Mouse (Mus musculus) midbrain, embryonic 14.5 days (tissue): ENCODE measurements at regions not wholly inside any gene's neighbourhood (a gene's known extent, or its start where the extent isn't known, plus 50 kb on each side); places are given as distances from the start of the nearest gene placed in this dataset.

Experiments
- ATAC-seq: fragments of 200-750 bp; cut with Nextera tagmentation; 2 replicates; pipeline ENCODE4 v1.8.0; 2017; ENCODE audit warnings: moderate number of reproducible peaks, moderate library complexity; ENCODE audit not compliant: low FRiP score, low TSS enrichment
- DNase-seq: peaks from one replicate; pipeline ENCODE4 v3.0.0-alpha.2; 2015
- H3K27ac ChIP-seq: fragments of 300-500 bp; sonication (generic); replicated peaks from 2 replicates; pipeline ENCODE4 v1.5.1; 2014; ENCODE audit warnings: mild to moderate bottlenecking, low read depth, low read length, moderate library complexity
- H3K27me3 ChIP-seq: fragments of 300-500 bp; sonication (generic); 2 replicates; pipeline ENCODE4 v1.6.1; 2014; ENCODE audit warnings: low read length, control low read depth, mixed read lengths; ENCODE audit not compliant: control insufficient read depth, insufficient read depth
- H3K36me3 ChIP-seq: fragments of 300-500 bp; sonication (generic); 2 replicates; pipeline ENCODE4 v1.6.1; 2014; ENCODE audit warnings: low read length, control low read depth; ENCODE audit not compliant: control insufficient read depth, insufficient read depth
- H3K4me1 ChIP-seq: fragments of 300-500 bp; sonication (generic); 2 replicates; pipeline ENCODE4 v1.6.1; 2014; ENCODE audit warnings: mild to moderate bottlenecking, antibody characterized with exemption, low read length, control low read depth; ENCODE audit not compliant: control insufficient read depth, insufficient read depth
- H3K4me2 ChIP-seq: fragments of 300-500 bp; sonication (generic); 2 replicates; pipeline ENCODE4 v1.6.1; 2014; ENCODE audit warnings: mild to moderate bottlenecking, low read length, moderate library complexity
- H3K4me3 ChIP-seq: fragments of 300-500 bp; sonication (generic); replicated peaks from 2 replicates; pipeline ENCODE4 v1.5.1; 2014; ENCODE audit warnings: low read depth, low read length
- H3K9ac ChIP-seq: fragments of 300-500 bp; sonication (generic); replicated peaks from 2 replicates; pipeline ENCODE4 v1.6.1; 2014; ENCODE audit warnings: mild to moderate bottlenecking, low read length, moderate library complexity
- H3K9me3 ChIP-seq: fragments of 300-500 bp; sonication (generic); 2 replicates; pipeline ENCODE4 v1.6.1; 2016; ENCODE audit warnings: low read length, control low read depth, mixed read lengths; ENCODE audit not compliant: control insufficient read depth
- WGBS: fragments of 180-500 bp; shearing (Covaris S2); extraction: QIAGEN DNeasy Blood & Tissue Kit; methylation state at CpG from one replicate; pipeline ENCODE4 v1.1.7; 2014; 5-methylcytosine and 5-hydroxymethylcytosine counted together

DNA sequence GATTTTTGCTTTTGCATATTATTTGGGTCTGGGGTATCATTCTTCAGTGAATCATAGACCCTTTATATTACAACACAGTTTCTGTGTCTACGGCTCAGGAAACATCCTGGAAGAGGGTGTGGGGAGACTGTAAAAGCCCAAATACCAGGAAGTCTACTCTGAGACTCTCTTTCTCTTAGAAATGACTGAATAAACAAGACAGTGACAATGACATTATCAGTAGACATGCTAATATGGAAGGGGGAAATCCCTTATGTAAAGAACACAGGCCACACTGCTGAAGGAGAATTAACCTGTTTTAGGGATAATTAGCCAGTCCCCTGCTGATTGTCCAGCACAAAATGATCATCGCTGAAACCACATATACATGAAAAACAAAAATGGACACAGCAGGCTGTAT, 88.5 kb upstream of the Rgs1 start:
- no peaks in the 10 kb centered on the region for H3K4me1 ChIP-seq
- no peaks in the 10 kb centered on the region for H3K36me3 ChIP-seq
- 87% methylated on average over 2 of the region's 2 CpGs for WGBS
- ATAC-seq = no peak
- H3K9me3 ChIP-seq = no peaks in the 10 kb centered on the region
- H3K9ac ChIP-seq = no peak overlapping the region
- H3K27me3 ChIP-seq = no peaks in the 10 kb centered on the region
- no peak for DNase-seq
- no peak overlapping the region for H3K4me3 ChIP-seq
- H3K27ac ChIP-seq = no peak overlapping the region
- no peak overlapping the region for H3K4me2 ChIP-seq

DNA sequence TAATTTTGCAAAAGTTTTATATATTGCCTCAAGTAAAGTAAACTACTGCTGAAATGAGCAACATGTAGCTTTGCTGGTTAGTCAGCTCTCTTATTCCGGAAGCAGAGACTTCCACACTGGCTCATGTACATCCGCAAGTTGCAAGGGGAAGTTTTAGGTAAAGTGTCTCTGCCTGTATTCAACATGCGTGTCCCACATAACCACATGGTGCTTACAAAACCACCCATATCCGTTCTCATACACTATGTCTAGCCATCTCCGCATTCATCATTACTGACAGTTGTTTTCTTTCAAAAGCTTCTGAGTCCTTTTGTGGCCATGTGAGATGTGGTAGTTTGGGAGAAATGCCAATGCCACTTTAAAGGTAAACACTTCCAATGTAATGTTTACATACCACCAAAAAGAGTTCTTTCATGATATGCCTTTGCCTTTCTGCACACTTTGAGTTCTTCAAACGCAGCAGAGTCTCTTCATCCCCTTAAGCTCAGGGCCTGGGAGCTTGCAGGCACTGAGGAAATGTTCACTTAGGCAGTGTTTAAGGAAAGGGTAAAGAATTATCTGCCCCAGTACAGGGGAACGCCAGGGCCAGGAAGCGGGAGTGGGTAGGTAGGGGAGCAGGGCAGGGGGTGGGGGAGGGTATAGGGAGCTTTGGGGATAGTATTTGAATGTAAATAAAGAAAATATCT, 81.5 kb upstream of the Rgs1 start:
- Histone ChIP-seq H3K27me3 (no peaks in the 10 kb centered on the region), H3K4me1 (no peaks in the 10 kb centered on the region), H3K4me3 (no peak overlapping the region), H3K9ac (no peak overlapping the region), H3K4me2 (no peak overlapping the region), H3K27ac (no peak overlapping the region), H3K36me3 (no peaks in the 10 kb centered on the region), H3K9me3 (no peaks in the 10 kb centered on the region)
- ATAC-seq (no peak), DNase-seq (no peak)
- 87% methylated on average over 8 of the region's 8 CpGs for WGBS

DNA sequence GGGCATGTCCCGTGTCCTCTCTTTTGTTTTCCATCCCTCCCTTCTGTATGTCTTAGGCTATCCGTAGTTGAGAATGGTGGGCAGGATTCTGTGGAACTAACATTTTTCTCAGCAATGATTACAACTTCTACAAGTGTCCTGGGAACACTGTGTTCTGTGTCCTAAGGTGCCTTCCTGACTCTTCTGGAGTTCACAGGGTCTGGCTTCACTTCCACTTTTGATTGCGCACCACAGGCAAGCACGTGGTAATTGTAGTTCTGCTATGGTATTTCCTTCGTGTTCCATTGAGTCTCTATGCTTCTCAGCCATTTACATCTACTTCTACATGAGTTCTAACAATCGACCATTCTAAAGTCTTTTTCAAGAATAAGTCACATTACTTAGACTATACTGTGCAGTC, 70.4 kb upstream of the Rgs1 start:
- Histone ChIP-seq H3K27me3 (no peaks in the 10 kb centered on the region), H3K4me3 (no peak overlapping the region), H3K4me2 (no peak overlapping the region), H3K9me3 (no peaks in the 10 kb centered on the region), H3K27ac (no peak overlapping the region), H3K9ac (no peak overlapping the region), H3K4me1 (no peaks in the 10 kb centered on the region), H3K36me3 (no peaks in the 10 kb centered on the region)
- WGBS = 86% methylated on average over 6 of the region's 6 CpGs
- no peak for DNase-seq
- ATAC-seq = no peak

GRCm38 (mm10) chr1:144318289-144318688, 69.2 kb upstream of the Rgs1 start:
- ATAC-seq (no peak), DNase-seq (no peak)
- H3K9ac ChIP-seq = no peak overlapping the region
- H3K27ac ChIP-seq = no peak overlapping the region
- no peak overlapping the region for H3K4me2 ChIP-seq
- WGBS = 82% methylated on average over 1 of the region's 1 CpGs
- H3K4me1 ChIP-seq = no peaks in the 10 kb centered on the region
- no peak overlapping the region for H3K4me3 ChIP-seq
- no peaks in the 10 kb centered on the region for H3K9me3 ChIP-seq
- H3K36me3 ChIP-seq = no peaks in the 10 kb centered on the region
- H3K27me3 ChIP-seq = no peaks in the 10 kb centered on the region

- Histone ChIP-seq H3K4me2 (no peak overlapping the region), H3K4me1 (no peaks in the 10 kb centered on the region), H3K4me3 (no peak overlapping the region), H3K9me3 (no peaks in the 10 kb centered on the region), H3K36me3 (no peaks in the 10 kb centered on the region), H3K27me3 (no peaks in the 10 kb centered on the region), H3K27ac (no peak overlapping the region), H3K9ac (no peak overlapping the region)
- no peak for ATAC-seq
- WGBS = 91% methylated on average over 3 of the region's 3 CpGs
- no peak for DNase-seq
These were observed 68.5 kb upstream of the Rgs1 start for GRCm38 (mm10) chr1:144317560-144317959.

GRCm38 (mm10) chr1:144316251-144316650, 67.2 kb upstream of the Rgs1 start:
- Histone ChIP-seq H3K4me2 (no peak overlapping the region), H3K27ac (no peak overlapping the region), H3K36me3 (no peaks in the 10 kb centered on the region), H3K9me3 (no peaks in the 10 kb centered on the region), H3K4me1 (no peaks in the 10 kb centered on the region), H3K9ac (no peak overlapping the region), H3K27me3 (no peaks in the 10 kb centered on the region), H3K4me3 (no peak overlapping the region)
- WGBS = 94% methylated on average over 2 of the region's 2 CpGs
- no peak for ATAC-seq
- DNase-seq = no peak

DNA sequence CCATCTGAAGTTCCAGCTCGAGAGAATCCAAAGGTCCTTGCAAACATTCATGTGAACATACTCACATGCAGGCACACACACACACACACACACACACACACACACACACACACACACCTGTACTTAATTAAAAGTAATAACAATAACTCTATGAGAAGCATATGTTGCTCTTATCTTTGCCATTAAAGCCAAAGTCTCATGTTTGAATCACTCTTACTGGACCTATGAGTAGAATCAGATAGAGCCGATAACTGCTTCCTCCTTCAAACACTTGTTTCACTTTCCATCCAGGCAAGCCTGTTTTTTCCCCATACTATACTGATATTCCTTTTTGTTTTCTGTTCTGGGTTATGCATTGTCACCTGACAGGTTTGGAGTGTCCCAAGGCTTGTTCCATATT, 65.3 kb upstream of the Rgs1 start:
- no peaks in the 10 kb centered on the region for H3K27me3 ChIP-seq
- no peak overlapping the region for H3K27ac ChIP-seq
- no peaks in the 10 kb centered on the region for H3K9me3 ChIP-seq
- WGBS = 93% methylated on average over 2 of the region's 2 CpGs
- no peak for ATAC-seq
- no peaks in the 10 kb centered on the region for H3K36me3 ChIP-seq
- no peak overlapping the region for H3K4me3 ChIP-seq
- H3K4me2 ChIP-seq = no peak overlapping the region
- DNase-seq = no peak
- no peak overlapping the region for H3K9ac ChIP-seq
- no peaks in the 10 kb centered on the region for H3K4me1 ChIP-seq

GRCm38 (mm10) chr1:144313318-144313717, 64.3 kb upstream of the Rgs1 start:
- Histone ChIP-seq H3K27ac (no peak overlapping the region), H3K27me3 (no peaks in the 10 kb centered on the region), H3K4me3 (no peak overlapping the region), H3K4me2 (no peak overlapping the region), H3K9ac (no peak overlapping the region), H3K36me3 (no peaks in the 10 kb centered on the region), H3K4me1 (no peaks in the 10 kb centered on the region), H3K9me3 (no peaks in the 10 kb centered on the region)
- DNase-seq (no peak), ATAC-seq (no peak)
- 95% methylated on average over 1 of the region's 1 CpGs for WGBS

DNA sequence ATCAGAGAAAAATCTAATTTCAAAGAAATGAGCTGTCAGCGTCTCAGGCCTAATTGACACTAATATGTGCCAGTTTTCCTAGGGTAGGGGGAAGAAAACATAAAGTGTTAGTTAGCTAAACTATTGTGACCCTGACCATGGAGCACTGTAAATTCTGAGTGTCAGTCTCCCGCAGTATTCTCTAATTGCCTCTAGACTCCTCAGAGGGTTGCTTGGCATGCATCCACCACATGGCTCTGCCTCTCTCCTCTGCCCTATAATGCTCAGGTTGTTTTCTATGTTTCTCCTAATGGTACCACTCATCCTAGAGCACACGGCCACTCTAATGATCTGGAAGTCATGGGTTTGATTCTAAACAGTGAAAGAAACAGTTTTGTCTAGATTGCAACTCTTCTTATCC, 60.9 kb upstream of the Rgs1 start:
- Histone ChIP-seq H3K4me1 (no peaks in the 10 kb centered on the region), H3K9me3 (no peaks in the 10 kb centered on the region), H3K27ac (no peak overlapping the region), H3K9ac (no peak overlapping the region), H3K27me3 (no peaks in the 10 kb centered on the region), H3K4me3 (no peak overlapping the region), H3K4me2 (no peak overlapping the region), H3K36me3 (no peaks in the 10 kb centered on the region)
- WGBS = 77% methylated on average over 3 of the region's 3 CpGs
- ATAC-seq = no peak
- no peak for DNase-seq
